Mouse (Mus musculus) embryonic fibroblast, embryonic 13.5 days (primary cell): ENCODE measurements around the gene Gm20388. TPM values are rescaled to one million over a fixed set of nuclear protein-coding genes. Genes with fewer than 3 reads are reported as not detected.

ENCODE experiments used
- H3K27ac ChIP-seq: 2 replicates; pipeline ENCODE4 v1.5.1; 2012; ENCODE audit warnings: low read length, control low read depth, inconsistent platforms; ENCODE audit not compliant: insufficient read depth
- H3K4me1 ChIP-seq: 2 replicates; pipeline ENCODE4 v1.6.1; 2011; ENCODE audit warnings: low read length; ENCODE audit not compliant: control insufficient read depth, insufficient read depth
- H3K4me3 ChIP-seq: 2 replicates; pipeline ENCODE4 v1.5.1; 2011; ENCODE audit warnings: mild to moderate bottlenecking, control low read depth, low read length; ENCODE audit not compliant: insufficient read depth
- CTCF ChIP-seq: IDR thresholded peaks from 2 replicates; pipeline ENCODE4 v1.5.1; 2011; ENCODE audit warnings: mild to moderate bottlenecking, control low read depth, low read length, moderate library complexity, borderline replicate concordance; ENCODE audit not compliant: insufficient read depth
- POLR2A ChIP-seq: IDR thresholded peaks from 2 replicates; pipeline ENCODE4 v1.6.1; 2011; ENCODE audit warnings: low read depth, mild to moderate bottlenecking, control low read depth, low read length, moderate library complexity
- polyA plus RNA-seq: library from polyadenylated mRNA; stranded (reverse); fragments of >200 nt; gene quantifications from 2 replicates; pipeline ENCODE4 v1.2.4, GENCODE M21; 2011; ENCODE audit warnings: low read depth; ENCODE audit not compliant: missing spikeins, insufficient read length

Gm20388 gene
- polyA plus RNA-seq, 1 experiment = 82.8 TPM

DNA sequence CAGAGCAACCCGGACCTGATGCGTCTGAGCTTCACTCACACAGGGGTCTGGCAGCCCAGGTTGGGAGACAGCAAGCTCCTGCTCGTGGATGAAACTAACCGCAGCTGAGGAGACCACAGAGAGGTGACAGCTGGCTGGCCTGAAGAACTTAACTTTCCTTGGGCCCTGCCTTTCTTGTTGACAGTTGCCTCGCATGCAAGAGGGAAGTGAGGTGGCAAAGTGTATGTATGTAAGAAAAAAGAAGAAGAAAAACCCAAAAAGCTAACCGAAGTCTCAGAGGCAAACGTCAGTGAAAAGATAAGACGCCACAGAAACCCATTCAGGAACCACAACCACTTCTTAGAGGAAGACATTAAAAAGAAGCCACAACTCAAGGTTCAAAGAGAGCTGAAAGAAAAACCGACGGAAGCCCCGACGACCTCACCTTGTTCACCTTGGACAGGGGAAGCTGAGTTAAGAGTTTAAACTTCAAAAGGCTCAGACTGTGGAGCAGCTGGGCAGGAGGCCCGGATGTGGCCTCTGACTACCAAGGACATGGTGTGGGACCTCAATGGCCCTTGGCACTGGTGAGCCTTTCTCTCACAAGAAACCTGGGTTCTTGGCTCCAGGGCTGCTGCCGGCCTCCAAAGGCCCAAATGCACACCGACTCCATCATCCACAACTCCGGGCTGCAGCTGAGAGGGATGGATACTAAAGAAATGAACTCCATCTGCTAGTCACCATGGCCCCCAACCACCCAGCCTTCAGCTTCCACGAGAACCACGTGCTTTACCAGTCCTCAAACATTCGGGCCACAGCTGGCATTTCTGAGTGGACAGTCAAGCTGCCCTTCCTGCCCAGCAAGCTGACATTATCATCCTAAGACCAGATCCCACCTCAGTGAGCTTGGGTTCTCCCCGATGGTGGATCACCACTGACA is 1740.0 kb downstream of the Gm20388 start:
- Histone ChIP-seq H3K27ac (no peak overlapping the region), H3K4me1 (peaks cover 11% of the 10 kb centered on the region), H3K4me3 (peak overlapping the region; percentile 62)
- TF ChIP-seq POLR2A (no peak), CTCF (no peak)

GRCm38 (mm10) chr8:121651308-121651873 is 1740.8 kb downstream of the Gm20388 start:
- TF ChIP-seq POLR2A = no peak
- no peak for TF ChIP-seq CTCF
- Histone ChIP-seq H3K4me1 (peaks cover 11% of the 10 kb centered on the region), H3K4me3 (peak overlapping the region; percentile 62), H3K27ac (no peak overlapping the region)

- TF ChIP-seq POLR2A = no peak
- TF ChIP-seq CTCF = no peak
- Histone ChIP-seq H3K4me1 (peaks cover 11% of the 10 kb centered on the region), H3K4me3 (peak overlapping the region; percentile 62), H3K27ac (no peak overlapping the region)
These were observed 1741.3 kb downstream of the Gm20388 start for GRCm38 (mm10) chr8:121651874-121652361.

- peak; percentile 59 for TF ChIP-seq POLR2A
- no peak for TF ChIP-seq CTCF
- H3K4me3 ChIP-seq = peak within 1 kb of the TSS; percentile 68
- H3K4me1 ChIP-seq = peaks cover 11% of the 10 kb centered on the region
- H3K27ac ChIP-seq = peak within 1 kb of the TSS; percentile 90
These were observed 1742.2 kb downstream of the Gm20388 start, which contains the start of gene Zcchc14 for GRCm38 (mm10) chr8:121652774-121653323. Gene Zcchc14, minus strand, starts transcription at chr8:121652901.

- Histone ChIP-seq H3K27ac (peak overlapping the region; percentile 90), H3K4me1 (peaks cover 7% of the 10 kb centered on the region), H3K4me3 (peak overlapping the region; percentile 68)
- TF ChIP-seq POLR2A (no peak; the same call in 1 of the 2 replicates), CTCF (no peak)
These were observed 1742.8 kb downstream of the Gm20388 start for GRCm38 (mm10) chr8:121653340-121654019.

DNA sequence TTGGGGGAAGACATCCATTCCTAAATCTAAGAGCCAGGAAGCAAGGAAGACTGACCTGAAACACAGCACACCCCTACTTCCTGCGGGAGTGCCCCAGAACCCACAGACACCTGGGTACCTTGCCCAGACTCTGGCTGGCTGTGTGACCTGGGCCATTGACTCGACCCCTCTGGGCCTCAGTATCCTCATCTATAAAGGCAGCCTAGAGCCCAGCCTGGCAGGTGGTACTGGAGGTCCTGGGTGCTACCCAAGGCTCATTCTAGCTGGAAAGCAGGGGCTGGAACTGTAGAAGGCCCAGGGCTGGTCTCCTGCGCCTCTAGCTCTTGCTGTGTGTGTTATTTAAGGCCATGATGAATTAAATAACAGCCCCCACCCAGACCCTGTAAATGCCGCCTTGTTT is 1743.5 kb downstream of the Gm20388 start:
- peaks cover 6% of the 10 kb centered on the region; the same call in 1 of the 2 replicates for H3K4me1 ChIP-seq
- H3K27ac ChIP-seq = no peak overlapping the region
- H3K4me3 ChIP-seq = peak overlapping the region; percentile 68; the same call in 1 of the 2 replicates
- TF ChIP-seq POLR2A = no peak
- TF ChIP-seq CTCF = no peak

GRCm38 (mm10) chr8:121654966-121655494 is 1744.4 kb downstream of the Gm20388 start:
- TF ChIP-seq POLR2A (no peak), CTCF (no peak)
- Histone ChIP-seq H3K4me3 (no peak overlapping the region), H3K4me1 (peaks cover 1% of the 10 kb centered on the region; the same call in 1 of the 2 replicates), H3K27ac (no peak overlapping the region)

- peaks cover 2% of the 10 kb centered on the region; the same call in 1 of the 2 replicates for H3K4me1 ChIP-seq
- TF ChIP-seq POLR2A = no peak
- TF ChIP-seq CTCF = no peak
- H3K27ac ChIP-seq = no peak overlapping the region
- H3K4me3 ChIP-seq = no peak overlapping the region
These were observed 1750.0 kb downstream of the Gm20388 start for GRCm38 (mm10) chr8:121660602-121661001.

DNA sequence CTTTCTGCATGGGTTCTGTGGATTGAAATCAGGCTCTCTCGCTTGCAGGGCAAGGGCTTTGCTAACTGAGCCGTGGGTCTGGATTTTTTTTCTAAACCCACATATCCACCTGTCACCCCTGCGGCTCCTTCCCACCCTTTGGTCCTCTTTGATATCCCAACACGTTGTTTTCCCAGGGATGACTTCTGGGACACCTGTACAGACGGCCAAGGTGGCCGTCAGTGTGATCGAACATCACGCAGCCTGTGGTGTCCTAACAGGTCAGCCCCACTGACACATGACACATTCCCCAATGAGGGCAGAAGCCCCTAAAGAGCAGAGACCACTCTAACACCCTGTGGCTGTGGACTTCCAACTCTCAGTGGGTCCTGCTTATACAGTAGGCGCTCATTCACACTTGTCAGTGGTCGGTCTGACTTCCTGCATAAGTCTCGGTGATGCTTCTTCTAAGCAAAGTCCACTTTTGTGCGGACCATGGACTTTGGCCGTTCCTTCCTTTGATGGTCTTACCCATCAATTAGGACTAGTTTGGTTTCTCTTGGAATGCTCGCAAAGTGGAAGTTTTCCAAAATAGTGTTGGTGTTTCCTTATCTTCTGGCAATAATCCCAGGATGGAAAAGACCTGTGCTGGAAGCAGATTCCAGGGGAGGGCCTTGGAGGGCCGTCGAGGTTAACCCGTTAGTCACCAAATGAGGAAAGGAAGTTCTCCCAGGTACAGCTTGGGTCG is 1751.2 kb downstream of the Gm20388 start:
- no peak overlapping the region for H3K27ac ChIP-seq
- H3K4me1 ChIP-seq = peaks cover 4% of the 10 kb centered on the region; the same call in 1 of the 2 replicates
- TF ChIP-seq CTCF (no peak), POLR2A (no peak)
- no peak overlapping the region for H3K4me3 ChIP-seq
